Mouse (Mus musculus): ENCODE measurements at regions not wholly inside any gene's neighbourhood (a gene's known extent, or its start where the extent isn't known, plus 50 kb on each side); places are given as distances from the start of the nearest gene placed in this dataset.
A peak's percentile ranks its signal among the peaks of the same experiment; 100 is the strongest.

DNA sequence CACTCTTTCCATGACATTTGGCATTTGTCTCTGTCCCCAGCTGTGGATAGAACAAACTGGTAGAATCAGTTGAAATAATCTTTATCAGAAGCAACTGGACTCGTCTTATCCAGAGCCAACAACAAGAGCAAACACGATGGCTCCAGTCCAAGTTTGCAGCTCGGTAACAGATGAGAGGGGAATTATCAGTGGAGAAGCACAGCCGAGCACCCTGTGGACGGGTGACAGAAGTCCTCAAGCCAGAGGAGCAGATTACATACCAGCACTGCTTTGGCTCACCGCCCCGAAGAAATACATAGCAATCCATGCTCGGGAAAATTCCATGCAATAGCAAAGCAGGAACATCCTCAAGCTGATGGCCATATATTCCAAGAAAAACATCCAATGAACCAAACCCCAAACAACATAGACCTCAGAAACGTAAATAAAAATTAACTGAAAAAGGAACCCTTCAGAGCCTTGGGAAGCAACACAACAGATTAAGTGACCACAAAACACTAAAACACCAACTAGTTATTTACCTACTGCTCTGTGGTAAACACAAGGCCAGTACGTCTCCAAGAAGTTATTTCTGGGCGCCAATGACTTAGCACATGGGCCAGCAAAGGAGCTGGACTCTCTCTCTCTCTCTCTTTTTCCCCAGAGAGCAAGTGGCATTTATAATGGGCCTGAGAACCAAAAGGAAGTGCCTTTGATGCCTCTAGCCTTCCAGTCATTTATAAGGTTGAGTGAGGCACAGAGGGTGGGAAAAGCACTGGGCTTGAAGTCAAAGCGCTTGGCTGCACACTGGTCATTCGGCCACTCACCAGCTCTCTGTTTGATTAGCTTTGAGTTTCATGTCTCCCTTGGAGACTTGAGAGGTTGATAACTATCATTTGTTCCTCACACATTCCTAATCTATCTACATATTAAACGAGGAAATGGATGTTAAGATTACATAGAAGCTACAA, 163.0 kb upstream of the Gm12728 start:
- 53% methylated on average over 14 of the region's 14 CpGs for WGBS (ENCODE audit: insufficient replicate concordance)
- Histone ChIP-seq H3K4me3 (replicated peaks) (no peak overlapping the region), H3K27me3 (no peaks in the 10 kb centered on the region), H3K36me3 (replicated peaks) (no peaks in the 10 kb centered on the region), H3K27ac (replicated peaks) (no peak overlapping the region), H3K4me1 (replicated peaks) (no peaks in the 10 kb centered on the region), H3K9me3 (replicated peaks) (no peaks in the 10 kb centered on the region), H3K4me2 (no peak overlapping the region), H3K9ac (no peak overlapping the region)
- ATAC-seq (ENCODE audit: insufficient read depth) = no peak

DNA sequence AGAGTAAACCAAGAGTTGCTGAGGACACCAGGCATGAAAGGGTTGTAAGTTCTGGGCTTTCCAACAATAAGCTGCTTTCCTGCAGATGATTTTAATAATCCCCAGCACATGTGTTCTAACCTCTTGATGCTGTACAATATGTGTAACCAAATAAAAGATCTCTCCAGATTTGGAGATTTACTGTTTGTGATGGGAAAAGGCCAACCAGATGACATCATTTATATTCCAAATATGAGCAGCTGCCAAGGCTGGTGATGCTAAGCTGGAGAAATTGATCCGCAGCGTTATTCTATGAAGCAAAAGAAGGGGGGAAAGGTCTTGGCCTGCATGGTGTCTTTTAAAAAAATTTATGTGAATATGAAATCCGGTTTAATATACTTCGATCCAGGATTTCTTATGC, 160.1 kb upstream of the Gm12728 start:
- Histone ChIP-seq H3K9me3 (replicated peaks) (no peaks in the 10 kb centered on the region), H3K27me3 (no peaks in the 10 kb centered on the region), H3K27ac (replicated peaks) (no peak overlapping the region), H3K9ac (no peak overlapping the region), H3K4me1 (replicated peaks) (no peaks in the 10 kb centered on the region), H3K4me3 (replicated peaks) (no peak overlapping the region), H3K36me3 (replicated peaks) (no peaks in the 10 kb centered on the region), H3K4me2 (no peak overlapping the region)
- WGBS (ENCODE audit: insufficient replicate concordance) = 75% methylated on average over 4 of the region's 4 CpGs
- no peak for ATAC-seq (ENCODE audit: insufficient read depth)

DNA sequence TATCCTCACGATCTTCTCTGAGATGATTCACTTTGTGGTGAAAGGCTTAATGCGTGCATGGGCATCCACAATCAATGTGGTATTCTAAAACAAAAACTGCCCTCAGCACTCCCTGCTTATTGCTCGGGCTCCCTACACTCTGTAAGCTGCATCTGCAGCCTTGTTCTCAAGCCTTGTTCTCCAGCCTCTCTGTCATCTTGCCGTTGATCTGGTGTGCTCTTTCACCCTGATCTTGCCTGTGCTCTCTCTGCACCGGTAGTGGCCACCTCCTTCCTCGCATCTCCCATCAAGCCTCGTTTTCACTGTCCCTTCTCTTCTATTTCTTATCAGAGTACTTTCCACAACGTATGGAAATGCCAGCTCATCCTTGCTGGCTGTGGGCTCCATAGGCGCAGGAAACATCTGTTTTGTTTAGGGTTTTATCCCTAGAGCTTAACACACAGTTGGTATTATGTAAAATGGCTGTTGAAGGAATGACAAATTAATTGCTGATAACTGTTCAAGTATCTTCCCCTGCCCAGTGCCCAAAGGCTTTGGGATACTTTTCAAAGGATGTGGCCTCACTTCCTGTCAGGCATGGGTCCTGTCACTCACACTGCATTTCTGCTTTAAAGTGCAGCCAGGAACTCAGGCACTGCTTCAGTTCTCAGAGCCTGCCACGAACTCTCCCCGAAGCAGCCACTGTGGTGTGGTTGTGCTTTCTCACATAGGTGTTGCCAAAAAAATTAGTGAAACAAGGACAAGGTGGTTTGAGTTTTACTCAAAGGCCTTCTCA, 158.9 kb upstream of the Gm12728 start:
- WGBS (ENCODE audit: insufficient replicate concordance) = 26% methylated on average over 11 of the region's 11 CpGs
- Histone ChIP-seq H3K9me3 (replicated peaks) (no peaks in the 10 kb centered on the region), H3K9ac (no peak overlapping the region), H3K36me3 (replicated peaks) (no peaks in the 10 kb centered on the region), H3K27ac (replicated peaks) (no peak overlapping the region), H3K4me3 (replicated peaks) (no peak overlapping the region), H3K4me2 (no peak overlapping the region), H3K27me3 (no peaks in the 10 kb centered on the region), H3K4me1 (replicated peaks) (no peaks in the 10 kb centered on the region)
- no peak for ATAC-seq (ENCODE audit: insufficient read depth)

DNA sequence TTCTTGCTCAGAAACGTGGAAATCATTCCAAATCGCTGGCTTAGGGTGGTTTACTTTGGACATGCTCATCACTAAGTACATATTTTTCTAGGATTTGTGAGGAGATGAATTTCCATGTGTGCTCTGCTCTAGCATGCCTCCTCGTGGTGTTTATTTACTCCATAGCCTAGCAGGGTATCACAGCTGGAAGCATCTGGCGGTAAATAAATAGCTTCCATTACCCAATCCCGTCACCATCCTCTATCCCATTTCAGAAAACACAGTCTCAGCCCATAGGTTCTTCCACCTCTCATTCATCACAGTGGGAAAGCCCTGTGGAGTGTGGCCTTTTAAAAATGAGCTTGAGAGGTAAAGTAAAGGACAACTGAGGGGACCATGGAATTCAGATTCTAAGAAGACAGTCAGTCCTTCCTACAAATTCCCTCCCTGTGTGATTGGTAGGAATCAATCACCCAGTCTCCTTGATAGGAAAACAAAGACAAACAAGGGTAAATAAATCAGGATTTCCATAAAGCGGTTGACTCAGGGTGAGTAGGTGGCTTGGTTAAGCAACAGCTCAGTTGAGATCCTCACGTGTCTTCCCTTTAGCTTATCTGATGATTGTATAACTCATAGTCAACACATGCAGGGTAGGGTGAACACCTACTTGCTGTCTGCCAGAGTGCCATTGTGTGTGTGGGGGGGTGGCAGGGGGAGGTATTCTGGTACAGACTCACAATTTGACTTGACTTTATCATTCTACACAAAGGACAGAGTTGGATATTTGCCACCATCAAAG, 156.9 kb upstream of the Gm12728 start:
- no peak for ATAC-seq (ENCODE audit: insufficient read depth)
- Histone ChIP-seq H3K4me1 (replicated peaks) (no peaks in the 10 kb centered on the region), H3K36me3 (replicated peaks) (no peaks in the 10 kb centered on the region), H3K27me3 (no peaks in the 10 kb centered on the region), H3K9me3 (replicated peaks) (no peaks in the 10 kb centered on the region), H3K4me2 (no peak overlapping the region), H3K4me3 (replicated peaks) (no peak overlapping the region), H3K27ac (replicated peaks) (no peak overlapping the region), H3K9ac (no peak overlapping the region)
- 50% methylated on average over 7 of the region's 7 CpGs for WGBS (ENCODE audit: insufficient replicate concordance)

DNA sequence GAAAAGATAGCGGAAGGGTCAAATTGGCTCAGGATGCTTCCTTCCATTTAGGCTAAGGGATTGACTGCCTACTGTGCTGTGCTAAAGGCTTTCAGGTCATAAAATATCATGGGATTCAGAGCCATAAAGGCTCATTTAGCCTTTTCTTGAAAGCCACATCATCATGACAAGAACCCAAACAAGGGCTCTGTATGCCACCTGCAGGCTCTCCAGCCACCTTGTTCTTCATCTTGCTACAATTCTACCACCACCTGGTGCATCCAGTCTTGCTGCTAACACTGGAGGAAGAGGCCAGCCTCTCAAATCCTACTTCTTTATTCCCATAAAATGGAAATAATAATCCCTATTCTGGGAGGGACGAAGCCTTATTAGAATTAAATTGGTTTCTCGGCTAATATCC, 155.9 kb upstream of the Gm12728 start:
- WGBS (ENCODE audit: insufficient replicate concordance) = 63% methylated on average over 3 of the region's 3 CpGs
- Histone ChIP-seq H3K36me3 (replicated peaks) (no peaks in the 10 kb centered on the region), H3K4me2 (no peak overlapping the region), H3K4me1 (replicated peaks) (no peaks in the 10 kb centered on the region), H3K27ac (replicated peaks) (no peak overlapping the region), H3K9me3 (replicated peaks) (no peaks in the 10 kb centered on the region), H3K9ac (no peak overlapping the region), H3K4me3 (replicated peaks) (no peak overlapping the region), H3K27me3 (no peaks in the 10 kb centered on the region)
- ATAC-seq (ENCODE audit: insufficient read depth) = no peak

DNA sequence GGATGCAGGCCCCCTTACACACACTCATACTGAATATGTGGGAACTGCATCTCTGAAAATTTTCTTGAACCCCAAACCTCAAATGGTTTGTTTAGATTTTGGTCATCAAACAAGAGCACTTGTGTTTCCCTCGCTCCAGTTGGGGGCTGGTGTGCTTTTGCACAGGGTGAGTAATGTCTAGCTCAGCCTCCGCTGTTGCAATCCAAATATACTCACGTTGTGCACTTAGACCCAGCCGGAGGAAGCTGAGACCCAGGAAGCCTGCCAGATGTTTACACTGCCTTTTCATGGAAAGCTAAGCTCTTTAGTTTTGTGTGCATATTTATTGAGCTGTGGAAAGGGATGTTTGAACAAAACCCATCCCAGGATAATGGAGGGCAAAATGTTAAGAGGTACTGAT, 148.9 kb upstream of the Gm12728 start:
- WGBS (ENCODE audit: insufficient replicate concordance) = 45% methylated on average over 4 of the region's 4 CpGs
- H3K4me3 ChIP-seq (replicated peaks) = no peak overlapping the region
- H3K4me2 ChIP-seq = no peak overlapping the region
- no peaks in the 10 kb centered on the region for H3K27me3 ChIP-seq
- no peak overlapping the region for H3K27ac ChIP-seq (replicated peaks)
- peak; percentile 62 for ATAC-seq (ENCODE audit: insufficient read depth)
- no peaks in the 10 kb centered on the region for H3K9me3 ChIP-seq (replicated peaks)
- H3K36me3 ChIP-seq (replicated peaks) = no peaks in the 10 kb centered on the region
- no peak overlapping the region for H3K9ac ChIP-seq
- H3K4me1 ChIP-seq (replicated peaks) = no peaks in the 10 kb centered on the region

DNA sequence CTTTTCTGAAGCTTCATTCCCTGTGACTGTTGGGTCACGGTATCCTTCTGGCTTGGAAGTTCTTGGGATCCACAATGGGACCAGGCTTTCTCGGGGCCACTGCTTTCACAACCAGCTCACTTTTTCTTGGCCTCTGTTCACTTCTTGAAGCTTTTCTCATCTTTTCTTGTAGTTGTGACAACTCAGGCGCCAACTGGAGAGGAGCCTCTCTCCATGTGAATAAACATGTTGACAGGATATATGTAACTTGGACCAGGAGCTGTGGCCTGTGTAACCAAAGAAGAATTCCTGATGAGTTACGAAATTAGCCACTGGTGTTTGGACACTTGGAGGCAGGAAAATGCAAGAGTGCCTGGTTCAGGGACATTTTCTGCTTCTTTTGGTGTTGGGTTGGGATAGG, 148.1 kb upstream of the Gm12728 start:
- Histone ChIP-seq H3K4me1 (replicated peaks) (no peaks in the 10 kb centered on the region), H3K9ac (no peak overlapping the region), H3K9me3 (replicated peaks) (no peaks in the 10 kb centered on the region), H3K36me3 (replicated peaks) (no peaks in the 10 kb centered on the region), H3K27ac (replicated peaks) (no peak overlapping the region), H3K4me2 (no peak overlapping the region), H3K4me3 (replicated peaks) (no peak overlapping the region), H3K27me3 (no peaks in the 10 kb centered on the region)
- 52% methylated on average over 4 of the region's 4 CpGs for WGBS (ENCODE audit: insufficient replicate concordance)
- ATAC-seq (ENCODE audit: insufficient read depth) = no peak

DNA sequence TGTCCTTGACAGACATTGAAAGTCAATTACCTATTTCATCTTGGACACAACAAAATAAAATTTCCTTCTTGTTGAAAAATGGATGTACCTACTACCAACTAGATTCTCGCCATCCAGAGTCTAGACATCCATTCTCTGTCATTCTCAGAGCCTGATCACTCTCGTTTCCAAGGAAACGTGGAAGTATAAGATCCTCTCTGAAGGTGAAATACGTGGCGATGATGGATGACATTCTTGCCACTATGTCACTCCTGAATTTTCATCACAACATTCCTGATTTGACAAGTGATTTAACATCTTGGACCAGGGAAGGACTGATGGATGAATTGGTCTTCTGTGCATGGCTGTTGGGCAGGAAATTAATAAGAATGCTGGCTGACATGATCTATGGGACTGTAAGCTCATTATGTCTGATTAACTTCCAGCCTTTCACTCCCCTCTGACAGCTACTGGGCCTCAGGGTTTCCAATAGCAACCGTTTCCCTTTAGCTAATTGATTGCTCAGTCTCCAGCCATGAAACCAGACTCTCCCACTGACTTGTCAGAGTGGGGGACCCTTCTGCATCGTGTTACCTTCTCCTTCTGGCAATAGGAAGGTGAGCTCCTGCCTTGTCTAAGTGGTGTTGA, 140.7 kb upstream of the Gm12728 start:
- Histone ChIP-seq H3K27me3 (no peaks in the 10 kb centered on the region), H3K9ac (no peak overlapping the region), H3K4me3 (replicated peaks) (no peak overlapping the region), H3K4me2 (no peak overlapping the region), H3K9me3 (replicated peaks) (no peaks in the 10 kb centered on the region), H3K36me3 (replicated peaks) (no peaks in the 10 kb centered on the region), H3K27ac (replicated peaks) (no peak overlapping the region), H3K4me1 (replicated peaks) (no peaks in the 10 kb centered on the region)
- 53% methylated on average over 7 of the region's 7 CpGs for WGBS (ENCODE audit: insufficient replicate concordance)
- no peak for ATAC-seq (ENCODE audit: insufficient read depth)

DNA sequence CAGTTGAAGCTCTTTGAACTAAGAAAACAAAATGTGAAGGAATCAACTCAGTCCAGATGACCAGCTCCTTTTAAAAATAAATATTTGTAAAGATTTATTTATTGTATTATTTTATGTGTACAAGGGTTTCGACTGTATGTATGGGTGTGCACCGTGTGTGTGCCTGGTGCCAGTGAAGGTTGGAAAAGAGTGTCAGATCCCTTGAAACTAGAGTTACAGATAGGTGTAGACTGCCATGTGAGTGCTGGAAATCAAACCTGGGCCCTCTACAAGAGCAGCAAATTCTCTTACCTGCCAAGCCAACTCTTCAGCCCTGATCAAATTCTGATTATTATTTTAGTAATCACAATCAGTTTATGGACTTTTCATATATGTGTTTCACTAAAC, 140.2 kb upstream of the Gm12728 start:
- ATAC-seq (ENCODE audit: insufficient read depth) = no peak
- no peak overlapping the region for H3K9ac ChIP-seq
- 67% methylated on average over 2 of the region's 2 CpGs for WGBS (ENCODE audit: insufficient replicate concordance)
- no peak overlapping the region for H3K4me3 ChIP-seq (replicated peaks)
- no peaks in the 10 kb centered on the region for H3K9me3 ChIP-seq (replicated peaks)
- H3K27ac ChIP-seq (replicated peaks) = no peak overlapping the region
- H3K4me2 ChIP-seq = no peak overlapping the region
- no peaks in the 10 kb centered on the region for H3K36me3 ChIP-seq (replicated peaks)
- H3K27me3 ChIP-seq = no peaks in the 10 kb centered on the region
- no peaks in the 10 kb centered on the region for H3K4me1 ChIP-seq (replicated peaks)

DNA sequence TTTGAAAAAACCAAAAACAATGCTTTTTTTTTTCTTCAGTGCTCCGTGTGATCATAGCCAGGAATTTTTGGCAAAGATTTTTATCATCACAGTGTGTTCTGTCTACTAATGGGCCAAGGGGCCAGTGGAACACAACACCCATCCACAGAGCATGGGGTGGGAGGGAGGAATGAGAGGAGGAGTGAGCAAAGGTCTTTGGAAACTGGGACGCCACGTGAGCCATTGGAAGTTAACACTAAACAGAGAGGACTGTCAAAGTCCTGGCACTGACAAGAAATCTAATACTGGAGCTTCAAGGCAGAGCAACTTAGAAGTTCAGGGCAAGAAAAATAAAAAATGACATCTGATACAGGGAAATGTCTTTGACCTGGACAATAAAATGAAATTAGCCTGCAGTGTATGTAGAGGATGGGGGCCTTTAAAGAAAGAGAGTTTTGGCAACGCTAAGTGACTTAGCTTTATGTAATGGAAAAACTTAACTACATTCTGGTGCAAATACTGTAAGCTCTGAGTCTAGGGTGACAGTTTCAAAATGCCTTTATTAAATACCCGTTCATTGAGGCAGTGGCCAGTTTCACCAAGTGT, 133.5 kb upstream of the Gm12728 start:
- no peaks in the 10 kb centered on the region for H3K27me3 ChIP-seq
- H3K27ac ChIP-seq (replicated peaks) = no peak overlapping the region
- no peak overlapping the region for H3K9ac ChIP-seq
- WGBS (ENCODE audit: insufficient replicate concordance) = 56% methylated on average over 5 of the region's 5 CpGs
- no peak overlapping the region for H3K4me2 ChIP-seq
- no peaks in the 10 kb centered on the region for H3K36me3 ChIP-seq (replicated peaks)
- no peak overlapping the region for H3K4me3 ChIP-seq (replicated peaks)
- no peaks in the 10 kb centered on the region for H3K9me3 ChIP-seq (replicated peaks)
- H3K4me1 ChIP-seq (replicated peaks) = no peaks in the 10 kb centered on the region
- no peak; the same call in 1 of the 2 replicates for ATAC-seq (ENCODE audit: insufficient read depth)

Data from liver, embryonic 15.5 days (tissue).